Mouse (Mus musculus): ENCODE data around the gene Adcy7.

DNA sequence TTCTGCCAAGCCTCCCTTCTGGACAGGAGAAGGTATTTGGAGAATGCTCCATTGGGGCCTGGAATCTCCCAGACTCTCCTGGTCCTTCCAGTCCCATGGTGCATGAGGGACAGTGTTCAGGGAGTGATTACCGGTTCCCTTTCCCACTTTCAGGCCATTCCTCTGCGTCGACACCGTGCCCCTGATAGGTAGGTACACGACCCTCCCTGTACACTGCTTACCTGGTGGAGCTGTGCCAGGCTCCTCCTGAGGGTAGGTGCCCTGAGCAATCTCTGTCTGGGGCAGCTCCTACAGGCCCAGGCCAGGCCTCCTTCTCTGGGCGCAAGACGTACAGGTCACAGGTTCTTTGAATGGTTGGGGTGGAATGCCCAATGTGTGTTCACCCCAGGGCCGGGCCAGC lies 45.9 kb downstream of the Adcy7 start:
- no peak for TF ChIP-seq EP300 (IDR thresholded peaks at IDR 0.05; ENCODE audit: low read depth)
- TF ChIP-seq CTCF (IDR thresholded peaks at IDR 0.05; ENCODE audit: low read depth) = no peak

Data from liver, embryonic 14.5 days (tissue).